Mouse (Mus musculus) heart, embryonic 15.5 days (tissue): Measurements from ENCODE around the gene Ctu2. TPM values are rescaled to one million over a fixed set of nuclear protein-coding genes. Genes with fewer than 3 reads are reported as not detected.

Experiments
- ATAC-seq: fragments of 200-750 bp; cut with Nextera tagmentation; replicated peaks from 2 replicates; pipeline ENCODE4 v1.8.0; 2017; ENCODE audit warnings: low read depth, moderate TSS enrichment; ENCODE audit not compliant: insufficient number of reproducible peaks, insufficient read depth, low FRiP score
- H3K27ac ChIP-seq: fragments of 300-500 bp; sonication (generic); 2 replicates; pipeline ENCODE4 v1.5.1; 2015; ENCODE audit warnings: mild to moderate bottlenecking, inconsistent platforms
- H3K27me3 ChIP-seq: fragments of 300-500 bp; sonication (generic); 2 replicates; pipeline ENCODE4 v1.6.1; 2015; ENCODE audit warnings: inconsistent platforms
- H3K36me3 ChIP-seq: fragments of 300-500 bp; sonication (generic); 2 replicates; pipeline ENCODE4 v1.6.1; 2015; ENCODE audit warnings: mild to moderate bottlenecking, inconsistent platforms
- H3K4me1 ChIP-seq: fragments of 300-500 bp; sonication (generic); replicated peaks from 2 replicates; pipeline ENCODE4 v1.6.1; 2015; ENCODE audit warnings: inconsistent platforms
- H3K4me2 ChIP-seq: fragments of 300-500 bp; sonication (generic); 2 replicates; pipeline ENCODE4 v1.6.1; 2015; ENCODE audit warnings: inconsistent platforms, mild to moderate bottlenecking, moderate library complexity
- H3K4me3 ChIP-seq: fragments of 300-500 bp; sonication (generic); 2 replicates; pipeline ENCODE4 v1.5.1; 2015; ENCODE audit warnings: mild to moderate bottlenecking, inconsistent platforms
- H3K9ac ChIP-seq: fragments of 300-500 bp; sonication (generic); 2 replicates; pipeline ENCODE4 v1.6.1; 2015; ENCODE audit warnings: mild to moderate bottlenecking, inconsistent platforms
- H3K9me3 ChIP-seq: fragments of 300-500 bp; sonication (generic); replicated peaks from 2 replicates; pipeline ENCODE4 v1.6.1; 2016; ENCODE audit warnings: inconsistent platforms
- WGBS: fragments of 180-500 bp; shearing (Covaris S2); methylation state at CpG from one replicate; pipeline ENCODE4 v1.1.7; 2015; ENCODE audit warnings: mixed read lengths; 5-methylcytosine and 5-hydroxymethylcytosine counted together
- polyA plus RNA-seq: library from polyadenylated mRNA; unstranded; fragments of >200 nt; fragmentation: Nextera tagmentation; extraction: Ambion mirVana; gene quantifications from 2 replicates; pipeline ENCODE4 v1.2.1, GENCODE M21; 2015

The Ctu2 gene
- polyA plus RNA-seq = 23.0 and 25.6 TPM in 2 replicates

DNA sequence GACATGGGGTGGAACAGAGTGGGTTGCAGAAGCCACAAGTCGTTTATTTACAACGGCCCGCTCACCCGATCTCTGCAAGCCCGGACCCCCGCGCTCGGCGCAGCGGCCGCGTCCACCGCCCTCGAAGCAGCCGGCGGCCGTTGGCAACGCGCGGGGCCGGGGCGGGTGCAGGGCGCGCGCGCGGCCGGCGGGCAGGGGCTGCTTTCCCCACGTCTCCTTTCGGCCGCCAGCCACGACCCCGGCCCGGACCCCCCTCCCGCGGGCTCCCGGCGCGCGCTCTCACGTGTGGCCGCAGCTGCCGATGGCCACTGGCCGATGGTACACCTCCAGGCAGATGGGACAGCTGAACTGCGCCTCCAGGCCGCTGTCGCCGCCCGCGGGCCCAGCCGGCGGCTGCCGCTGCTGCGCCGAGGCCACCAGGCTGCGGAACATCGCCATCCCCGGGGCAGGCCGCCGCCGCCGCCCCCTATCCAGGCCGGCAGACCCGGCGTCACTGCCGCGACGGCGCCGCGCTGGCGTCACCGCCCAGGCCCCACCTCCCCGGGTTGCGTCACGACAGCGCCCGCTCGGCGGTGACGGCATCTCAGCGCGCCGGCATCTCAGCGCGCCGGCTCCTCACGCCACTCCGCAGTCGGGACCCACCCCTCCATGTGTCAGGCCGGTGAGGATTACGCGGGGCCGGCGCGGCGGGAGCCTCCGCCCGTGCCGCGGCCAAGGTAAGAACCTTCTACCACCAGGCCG, at the start of gene Ctu2, which contains the start of gene Rnf166:
Ctu2 (plus strand) TSS at position 564 of the 741 bp plus-strand sequence.
Rnf166 (minus strand) TSS at position 485 of the 741 bp plus-strand sequence.
- Histone ChIP-seq H3K4me3 (peak within 1 kb of the TSS; percentile 98), H3K9ac (peak within 1 kb of the TSS; percentile 97), H3K4me2 (peak within 1 kb of the TSS; percentile 88), H3K4me1 (peaks cover 32% of the 10 kb centered on the region), H3K27ac (peak within 1 kb of the TSS; percentile 86), H3K36me3 (peaks cover 39% of the 10 kb centered on the region), H3K9me3 (no peaks in the 10 kb centered on the region), H3K27me3 (no peaks in the 10 kb centered on the region)
- under 1% methylated on average over 98 of the region's 103 CpGs for WGBS
- ATAC-seq = peak; percentile 88

DNA sequence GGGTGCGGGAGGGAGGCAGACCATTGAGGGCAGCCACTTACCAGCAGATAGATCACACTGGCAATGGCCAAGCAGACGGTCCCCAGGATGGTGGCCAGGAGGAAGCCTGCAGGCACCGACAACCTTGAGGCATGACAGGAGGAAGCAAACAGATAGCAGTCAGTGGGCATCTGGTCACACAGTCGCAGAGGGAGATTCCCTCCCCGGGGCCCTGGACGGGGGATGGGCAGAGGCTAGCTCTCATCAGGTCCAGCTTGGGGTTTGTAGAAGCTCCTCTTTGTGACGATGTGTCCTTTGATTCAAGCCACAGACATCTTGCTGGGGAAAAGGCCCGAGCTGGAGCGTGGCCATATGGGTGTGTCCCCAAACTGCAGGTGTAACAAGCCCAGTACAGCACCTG, 49.8 kb upstream of the Ctu2 start:
- H3K36me3 ChIP-seq = 0 out of 2 replicates have a peak, but pooled peaks cover 3% of the 10 kb centered on the region
- no peaks in the 10 kb centered on the region for H3K9me3 ChIP-seq
- H3K4me3 ChIP-seq = no peak overlapping the region
- no peak for ATAC-seq
- 60% methylated on average over 9 of the region's 9 CpGs for WGBS
- H3K27ac ChIP-seq = no peak overlapping the region
- peaks cover 15% of the 10 kb centered on the region for H3K4me1 ChIP-seq
- no peaks in the 10 kb centered on the region for H3K27me3 ChIP-seq
- no peak overlapping the region for H3K9ac ChIP-seq
- no peak overlapping the region for H3K4me2 ChIP-seq

DNA sequence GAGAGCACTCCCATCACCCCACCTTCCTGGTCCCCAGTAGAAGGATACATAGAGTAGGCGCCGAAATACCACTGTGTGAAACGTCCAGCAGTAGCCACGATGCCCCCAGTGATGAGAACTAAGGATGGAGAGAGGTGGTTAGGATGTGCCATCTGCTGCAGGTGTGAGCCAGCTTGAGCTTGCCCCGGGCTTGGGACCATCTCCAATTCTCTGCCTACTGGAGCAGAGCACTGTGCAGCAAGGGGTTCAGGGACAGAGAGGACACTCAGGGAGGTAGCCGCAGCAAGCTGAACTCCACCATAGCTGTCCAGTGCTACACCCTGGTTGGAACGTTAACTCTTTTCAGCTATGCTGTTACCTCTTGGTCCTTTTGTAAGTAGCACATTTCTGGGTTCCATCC, 48.3 kb upstream of the Ctu2 start:
- H3K36me3 ChIP-seq = 0 out of 2 replicates have a peak, but pooled peaks cover 3% of the 10 kb centered on the region
- no peak overlapping the region for H3K4me2 ChIP-seq
- no peak overlapping the region for H3K9ac ChIP-seq
- H3K4me3 ChIP-seq = no peak overlapping the region
- H3K4me1 ChIP-seq = peaks cover 29% of the 10 kb centered on the region
- ATAC-seq = no peak
- no peaks in the 10 kb centered on the region for H3K27me3 ChIP-seq
- H3K27ac ChIP-seq = no peak overlapping the region
- no peaks in the 10 kb centered on the region for H3K9me3 ChIP-seq
- WGBS = 91% methylated on average over 7 of the region's 7 CpGs

- no peak overlapping the region for H3K27ac ChIP-seq
- 0 out of 2 replicates have a peak, but pooled peaks cover 3% of the 10 kb centered on the region for H3K36me3 ChIP-seq
- H3K4me3 ChIP-seq = no peak overlapping the region
- ATAC-seq = no peak
- no peak overlapping the region for H3K9ac ChIP-seq
- peaks cover 33% of the 10 kb centered on the region for H3K4me1 ChIP-seq
- WGBS = 89% methylated on average over 9 of the region's 9 CpGs
- H3K27me3 ChIP-seq = no peaks in the 10 kb centered on the region
- H3K4me2 ChIP-seq = no peak overlapping the region
- H3K9me3 ChIP-seq = no peaks in the 10 kb centered on the region
Measured at GRCm38 (mm10) chr8:122428163-122428562, 47.8 kb upstream of the Ctu2 start.

DNA sequence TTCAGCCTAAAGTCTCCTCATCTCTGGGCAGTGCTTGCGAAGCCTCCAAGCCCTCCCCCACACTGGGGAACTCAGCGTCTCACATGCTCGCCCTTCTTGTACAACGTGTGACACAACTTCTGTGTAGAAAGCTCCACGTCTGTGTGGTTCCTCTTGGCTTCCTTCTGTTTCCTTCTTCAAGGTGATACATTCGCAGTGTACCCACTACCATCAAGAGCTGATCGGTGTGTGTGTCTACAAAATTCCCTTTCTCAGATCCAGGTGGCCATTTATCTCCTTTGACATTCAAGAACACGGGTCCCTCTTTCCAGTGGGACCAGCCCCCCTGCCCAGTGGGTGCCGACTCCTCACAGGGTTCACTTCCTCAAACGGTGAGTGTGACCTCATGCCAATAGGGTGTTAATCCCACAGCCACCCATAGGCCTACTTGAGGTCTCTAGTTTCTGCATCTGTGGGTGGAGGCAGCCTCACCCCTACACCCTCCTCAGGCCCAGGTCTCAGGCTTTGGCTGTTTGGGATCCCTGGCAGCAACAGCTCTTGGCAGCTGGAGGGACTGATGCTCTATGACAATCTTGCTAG, 45.8 kb upstream of the Ctu2 start:
- 71% methylated on average over 10 of the region's 10 CpGs for WGBS
- no peak overlapping the region for H3K4me3 ChIP-seq
- peaks cover 3% of the 10 kb centered on the region; the same call in 1 of the 2 replicates for H3K36me3 ChIP-seq
- H3K27me3 ChIP-seq = no peaks in the 10 kb centered on the region
- H3K9me3 ChIP-seq = no peaks in the 10 kb centered on the region
- H3K9ac ChIP-seq = no peak overlapping the region
- H3K27ac ChIP-seq = no peak overlapping the region
- no peak overlapping the region for H3K4me2 ChIP-seq
- no peak for ATAC-seq
- H3K4me1 ChIP-seq = peaks cover 23% of the 10 kb centered on the region

- no peaks in the 10 kb centered on the region for H3K9me3 ChIP-seq
- H3K4me2 ChIP-seq = no peak overlapping the region
- ATAC-seq = no peak
- H3K4me1 ChIP-seq = peaks cover 23% of the 10 kb centered on the region
- no peak overlapping the region for H3K27ac ChIP-seq
- no peaks in the 10 kb centered on the region for H3K27me3 ChIP-seq
- H3K9ac ChIP-seq = no peak overlapping the region
- H3K36me3 ChIP-seq = peaks cover 8% of the 10 kb centered on the region; the same call in 1 of the 2 replicates
- WGBS = 75% methylated on average over 3 of the region's 3 CpGs
- H3K4me3 ChIP-seq = no peak overlapping the region
Measured at GRCm38 (mm10) chr8:122430646-122431045, 45.3 kb upstream of the Ctu2 start.

DNA sequence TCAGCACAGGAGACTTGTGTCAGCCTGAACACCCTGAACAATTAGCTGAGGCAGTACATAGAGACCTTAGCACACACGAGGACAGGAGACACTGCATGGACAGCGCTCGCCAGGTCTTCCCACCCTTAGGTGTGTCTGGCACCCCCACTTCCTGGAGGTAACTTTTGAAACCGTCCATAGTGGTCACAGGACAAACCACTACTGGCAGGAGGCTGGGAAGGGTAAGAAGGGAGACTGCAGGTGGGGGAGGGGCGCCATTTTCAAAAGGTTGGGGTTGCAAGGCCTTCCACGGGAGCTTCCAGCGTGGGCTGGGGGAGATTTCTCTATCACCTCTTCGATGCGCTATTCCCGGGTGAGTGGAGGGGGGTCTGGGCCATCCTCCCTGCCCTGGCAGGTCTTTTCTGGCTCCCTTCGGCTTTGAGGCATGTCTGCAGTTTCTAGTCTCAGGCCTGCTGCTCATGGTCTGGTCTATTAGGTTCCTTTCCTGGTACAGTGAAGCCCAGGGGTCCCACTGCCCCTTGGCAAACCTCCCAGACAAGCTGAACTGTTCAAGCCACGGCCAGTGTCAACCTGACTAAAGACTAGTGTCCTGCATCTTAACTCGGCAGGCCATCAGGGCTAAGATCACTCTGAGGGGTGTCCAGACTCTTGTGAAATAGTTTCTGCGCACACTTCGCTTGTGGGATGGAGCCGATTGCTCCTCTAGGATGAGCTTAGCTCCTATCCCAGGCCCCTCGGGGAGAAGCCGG, 44.1 kb upstream of the Ctu2 start:
- H3K4me2 ChIP-seq = peak overlapping the region; percentile 96
- peak overlapping the region; percentile 81 for H3K27ac ChIP-seq
- no peak for ATAC-seq
- H3K9me3 ChIP-seq = no peaks in the 10 kb centered on the region
- peak overlapping the region; percentile 78 for H3K9ac ChIP-seq
- 24% methylated on average over 18 of the region's 18 CpGs for WGBS
- peaks cover 14% of the 10 kb centered on the region; the same call in 1 of the 2 replicates for H3K36me3 ChIP-seq
- H3K27me3 ChIP-seq = no peaks in the 10 kb centered on the region
- peaks cover 23% of the 10 kb centered on the region for H3K4me1 ChIP-seq
- peak overlapping the region; percentile 69 for H3K4me3 ChIP-seq

DNA sequence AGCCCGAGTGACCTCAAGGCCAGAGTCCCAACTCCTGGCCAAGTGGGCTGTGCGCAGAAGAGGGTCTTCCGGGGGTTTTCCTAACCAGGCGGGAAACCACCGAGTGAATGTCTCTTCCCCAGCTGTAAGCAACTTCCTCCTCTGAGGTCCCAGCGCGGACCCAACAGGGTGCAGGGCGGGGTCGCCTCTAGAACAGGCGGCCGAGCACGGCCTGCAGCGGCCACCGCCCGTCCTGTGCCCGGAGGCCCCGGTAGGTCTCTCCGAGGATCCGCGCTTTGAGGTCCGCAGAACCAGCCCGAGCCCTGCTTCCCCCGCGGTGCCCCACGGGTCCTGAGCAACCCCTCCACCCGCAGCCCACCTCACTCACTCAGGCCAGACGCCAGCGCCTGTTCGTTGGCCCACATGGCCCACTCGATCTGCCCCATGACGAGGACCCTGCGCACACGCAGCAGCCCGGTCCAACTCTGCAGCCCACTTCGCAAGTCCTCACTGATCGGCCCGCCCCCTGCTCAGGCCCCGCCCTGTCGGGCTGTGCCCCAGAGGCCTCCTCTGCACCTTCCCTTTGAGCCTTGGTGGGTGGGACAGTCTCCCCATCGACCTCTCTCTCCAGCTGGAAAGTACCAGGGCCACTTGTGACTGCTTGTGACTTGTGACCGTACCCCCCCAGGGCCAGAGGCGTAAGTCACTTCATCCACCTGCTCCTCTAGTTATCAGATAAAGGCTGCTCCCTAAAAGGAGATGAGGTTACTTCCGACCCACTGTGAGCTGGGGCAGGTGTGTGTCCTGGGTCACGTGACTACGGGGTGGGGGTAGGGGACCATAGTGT, 43.3 kb upstream of the Ctu2 start, which contains the start of gene Cyba:
Cyba (minus strand) TSS at position 488 of the 826 bp plus-strand sequence.
- H3K9me3 ChIP-seq = no peaks in the 10 kb centered on the region
- peak within 1 kb of the TSS; percentile 78 for H3K9ac ChIP-seq
- H3K4me3 ChIP-seq = peak within 1 kb of the TSS; percentile 69
- peaks cover 14% of the 10 kb centered on the region; the same call in 1 of the 2 replicates for H3K36me3 ChIP-seq
- ATAC-seq = peak; percentile 81
- 4% methylated on average over 45 of the region's 45 CpGs for WGBS
- peak within 1 kb of the TSS; percentile 81 for H3K27ac ChIP-seq
- H3K27me3 ChIP-seq = no peaks in the 10 kb centered on the region
- peaks cover 23% of the 10 kb centered on the region for H3K4me1 ChIP-seq
- H3K4me2 ChIP-seq = peak within 1 kb of the TSS; percentile 96

DNA sequence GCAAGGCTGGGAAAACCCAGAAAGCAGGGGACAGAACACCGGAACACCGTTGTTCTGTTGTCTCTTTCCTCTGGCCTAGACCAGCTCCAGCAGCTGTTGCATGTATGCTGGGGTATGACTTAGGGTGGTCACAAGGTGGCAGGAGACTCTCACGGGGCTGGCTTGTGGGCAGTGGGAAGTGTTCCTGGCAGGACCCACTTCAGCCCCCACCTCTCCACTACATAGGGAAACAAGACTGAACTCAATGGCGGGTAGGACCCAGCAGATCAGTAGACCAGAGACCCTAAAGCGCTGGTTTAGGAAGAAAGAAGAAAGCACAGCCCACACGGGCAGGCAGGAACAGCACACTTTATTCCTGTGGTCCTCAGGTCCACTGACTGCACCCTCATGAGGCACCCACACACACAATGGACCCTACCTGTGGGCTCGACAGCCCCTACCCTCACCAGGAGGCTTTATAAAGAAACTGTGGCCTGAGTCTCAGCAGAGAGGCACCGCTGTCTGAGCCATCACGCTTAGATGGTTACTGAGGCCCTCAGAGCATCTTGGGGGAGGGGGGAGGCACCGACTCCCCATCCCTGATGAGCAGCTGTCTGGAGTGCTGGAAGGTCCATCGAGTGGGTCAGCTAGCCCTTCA, 42.6 kb upstream of the Ctu2 start:
- no peaks in the 10 kb centered on the region for H3K27me3 ChIP-seq
- peaks cover 14% of the 10 kb centered on the region; the same call in 1 of the 2 replicates for H3K36me3 ChIP-seq
- peak overlapping the region; percentile 96 for H3K4me2 ChIP-seq
- H3K9ac ChIP-seq = peak overlapping the region; percentile 78; the same call in 1 of the 2 replicates
- H3K4me3 ChIP-seq = peak overlapping the region; percentile 69; the same call in 1 of the 2 replicates
- WGBS = 61% methylated on average over 11 of the region's 11 CpGs
- peak overlapping the region; percentile 81 for H3K27ac ChIP-seq
- no peaks in the 10 kb centered on the region for H3K9me3 ChIP-seq
- ATAC-seq = peak; percentile 39
- H3K4me1 ChIP-seq = peaks cover 27% of the 10 kb centered on the region

DNA sequence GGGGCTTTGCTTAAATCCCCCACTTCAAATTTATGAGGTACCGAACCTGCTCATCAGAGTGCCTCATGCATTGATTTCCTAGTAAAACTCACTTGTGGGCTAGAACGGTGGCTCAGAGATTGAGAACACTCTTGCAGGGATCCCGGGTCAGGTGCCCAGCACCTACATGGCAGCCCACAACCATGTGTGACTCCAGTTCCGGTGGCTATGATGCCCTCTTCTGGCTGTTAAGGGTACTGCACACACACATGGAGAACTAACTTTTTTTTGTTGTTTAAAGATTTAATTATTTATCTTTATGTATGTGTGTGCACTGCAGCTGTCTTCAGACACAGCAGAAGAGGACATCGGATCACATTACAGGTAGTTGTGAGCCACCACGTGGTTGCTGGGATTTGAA, 40.6 kb upstream of the Ctu2 start:
- H3K4me1 ChIP-seq = peaks cover 28% of the 10 kb centered on the region
- 90% methylated on average over 6 of the region's 6 CpGs for WGBS
- H3K4me3 ChIP-seq = no peak overlapping the region
- no peak for ATAC-seq
- H3K9me3 ChIP-seq = no peaks in the 10 kb centered on the region
- no peak overlapping the region for H3K4me2 ChIP-seq
- peaks cover 14% of the 10 kb centered on the region; the same call in 1 of the 2 replicates for H3K36me3 ChIP-seq
- no peak overlapping the region for H3K9ac ChIP-seq
- H3K27ac ChIP-seq = no peak overlapping the region
- H3K27me3 ChIP-seq = no peaks in the 10 kb centered on the region
